Mouse (Mus musculus): ENCODE results near the gene Rcn3. TPM values are rescaled to one million over a fixed set of nuclear protein-coding genes. Genes with fewer than 3 reads are reported as not detected.

Gene Rcn3
- polyA plus RNA-seq, 1 experiment from 2014 or later, result 17.9 TPM

- WGBS (ENCODE audit: insufficient replicate concordance), result 22% methylated on average over 9 of the region's 9 CpGs
- TF ChIP-seq EP300 (IDR thresholded peaks at IDR 0.05; ENCODE audit: low read depth) (no peak), CTCF (IDR thresholded peaks at IDR 0.05; ENCODE audit: low read depth) (peak; percentile 90)
- H3K4me2 ChIP-seq (ENCODE audit: low read depth, low read length), result no peak overlapping the region
- 0 out of 2 replicates have a peak, but pooled peaks have one; percentile 20 for ATAC-seq
- H3K27ac ChIP-seq (ENCODE audit: low read depth), result no peak overlapping the region
- peaks cover 20% of the 10 kb centered on the region for H3K36me3 ChIP-seq (replicated peaks; ENCODE audit: insufficient read depth, low read length)
- no peaks in the 10 kb centered on the region for H3K9me3 ChIP-seq (ENCODE audit: low read length)
- no peak overlapping the region for H3K9ac ChIP-seq (replicated peaks)
- H3K4me3 ChIP-seq (ENCODE audit: low read depth, low read length), result no peak overlapping the region
- H3K4me1 ChIP-seq (ENCODE audit: insufficient read depth), result peaks cover 9% of the 10 kb centered on the region; the same call in 1 of the 2 replicates
- no peaks in the 10 kb centered on the region for H3K27me3 ChIP-seq (ENCODE audit: insufficient read depth, low read length)
- DNase-seq, result peak; percentile 79
Measured at GRCm38 (mm10) chr7:45078513-45078912, 13.5 kb downstream of the Rcn3 start.

GRCm38 (mm10) chr7:45077829-45078228 is 14.2 kb downstream of the Rcn3 start:
- Histone ChIP-seq H3K36me3 (replicated peaks; ENCODE audit: insufficient read depth, low read length) (peaks cover 20% of the 10 kb centered on the region), H3K9ac (replicated peaks) (no peak overlapping the region), H3K4me1 (ENCODE audit: insufficient read depth) (peaks cover 7% of the 10 kb centered on the region; the same call in 1 of the 2 replicates), H3K27ac (ENCODE audit: low read depth) (no peak overlapping the region), H3K4me2 (ENCODE audit: low read depth, low read length) (no peak overlapping the region), H3K4me3 (ENCODE audit: low read depth, low read length) (no peak overlapping the region), H3K27me3 (ENCODE audit: insufficient read depth, low read length) (no peaks in the 10 kb centered on the region), H3K9me3 (ENCODE audit: low read length) (no peaks in the 10 kb centered on the region)
- WGBS (ENCODE audit: insufficient replicate concordance), result 98% methylated on average over 2 of the region's 2 CpGs
- no peak for DNase-seq
- no peak for ATAC-seq
- TF ChIP-seq EP300 (IDR thresholded peaks at IDR 0.05; ENCODE audit: low read depth) (no peak), CTCF (IDR thresholded peaks at IDR 0.05; ENCODE audit: low read depth) (no peak)

GRCm38 (mm10) chr7:45077322-45077721 is 14.7 kb downstream of the Rcn3 start:
- Histone ChIP-seq H3K27ac (ENCODE audit: low read depth) (no peak overlapping the region), H3K4me2 (ENCODE audit: low read depth, low read length) (no peak overlapping the region), H3K36me3 (replicated peaks; ENCODE audit: insufficient read depth, low read length) (peaks cover 20% of the 10 kb centered on the region), H3K27me3 (ENCODE audit: insufficient read depth, low read length) (no peaks in the 10 kb centered on the region), H3K4me3 (ENCODE audit: low read depth, low read length) (no peak overlapping the region), H3K9ac (replicated peaks) (no peak overlapping the region), H3K9me3 (ENCODE audit: low read length) (no peaks in the 10 kb centered on the region), H3K4me1 (ENCODE audit: insufficient read depth) (0 out of 2 replicates have a peak, but pooled peaks cover 4% of the 10 kb centered on the region)
- WGBS (ENCODE audit: insufficient replicate concordance), result 92% methylated on average over 14 of the region's 14 CpGs
- DNase-seq, result no peak
- TF ChIP-seq CTCF (IDR thresholded peaks at IDR 0.05; ENCODE audit: low read depth) (no peak), EP300 (IDR thresholded peaks at IDR 0.05; ENCODE audit: low read depth) (no peak)
- ATAC-seq, result no peak

GRCm38 (mm10) chr7:45076501-45076900 is 15.5 kb downstream of the Rcn3 start:
- DNase-seq, result no peak
- no peaks in the 10 kb centered on the region for H3K27me3 ChIP-seq (ENCODE audit: insufficient read depth, low read length)
- no peaks in the 10 kb centered on the region for H3K9me3 ChIP-seq (ENCODE audit: low read length)
- ATAC-seq, result no peak
- WGBS (ENCODE audit: insufficient replicate concordance), result 87% methylated on average over 30 of the region's 30 CpGs
- H3K4me1 ChIP-seq (ENCODE audit: insufficient read depth), result 0 out of 2 replicates have a peak, but pooled peaks cover 4% of the 10 kb centered on the region
- TF ChIP-seq EP300 (IDR thresholded peaks at IDR 0.05; ENCODE audit: low read depth) (no peak), CTCF (IDR thresholded peaks at IDR 0.05; ENCODE audit: low read depth) (no peak)
- no peak overlapping the region for H3K4me2 ChIP-seq (ENCODE audit: low read depth, low read length)
- no peak overlapping the region for H3K4me3 ChIP-seq (ENCODE audit: low read depth, low read length)
- no peak overlapping the region for H3K27ac ChIP-seq (ENCODE audit: low read depth)
- H3K9ac ChIP-seq (replicated peaks), result no peak overlapping the region
- peaks cover 20% of the 10 kb centered on the region for H3K36me3 ChIP-seq (replicated peaks; ENCODE audit: insufficient read depth, low read length)

DNA sequence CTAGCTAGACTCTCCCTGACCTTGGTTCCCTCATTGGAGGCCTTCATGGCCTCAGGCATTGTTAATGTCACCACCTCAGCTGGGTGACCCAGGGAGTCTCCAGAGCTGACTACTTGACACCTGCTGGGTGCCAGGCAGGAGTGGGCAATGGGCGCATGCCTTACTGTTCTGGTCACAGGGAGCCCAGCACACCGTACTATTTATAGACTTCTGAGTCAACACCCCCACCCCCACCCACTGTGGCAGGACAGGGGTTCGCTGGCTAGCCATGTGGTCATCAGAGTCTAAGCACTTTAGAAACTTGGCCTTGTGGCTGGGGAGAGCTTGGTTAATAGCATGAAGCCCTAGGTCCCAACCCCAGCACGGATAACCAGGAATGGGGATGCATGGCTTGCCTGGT is 16.6 kb downstream of the Rcn3 start:
- 63% methylated on average over 4 of the region's 4 CpGs for WGBS (ENCODE audit: insufficient replicate concordance)

GRCm38 (mm10) chr7:45073949-45074348 is 18.1 kb downstream of the Rcn3 start:
- no peaks in the 10 kb centered on the region for H3K27me3 ChIP-seq (ENCODE audit: insufficient read depth, low read length)
- no peak overlapping the region for H3K27ac ChIP-seq (ENCODE audit: low read depth)
- no peak overlapping the region for H3K9ac ChIP-seq (replicated peaks)
- TF ChIP-seq CTCF (IDR thresholded peaks at IDR 0.05; ENCODE audit: low read depth) (no peak), EP300 (IDR thresholded peaks at IDR 0.05; ENCODE audit: low read depth) (no peak)
- DNase-seq (no peak), ATAC-seq (no peak)
- no peak overlapping the region for H3K4me2 ChIP-seq (ENCODE audit: low read depth, low read length)
- 0 out of 2 replicates have a peak, but pooled peaks cover 4% of the 10 kb centered on the region for H3K4me1 ChIP-seq (ENCODE audit: insufficient read depth)
- H3K9me3 ChIP-seq (ENCODE audit: low read length), result no peaks in the 10 kb centered on the region
- peaks cover 20% of the 10 kb centered on the region for H3K36me3 ChIP-seq (replicated peaks; ENCODE audit: insufficient read depth, low read length)
- H3K4me3 ChIP-seq (ENCODE audit: low read depth, low read length), result no peak overlapping the region
- 77% methylated on average over 12 of the region's 12 CpGs for WGBS (ENCODE audit: insufficient replicate concordance)

More for the DNA sequence above, 16.6 kb downstream of the Rcn3 start:
- no peak overlapping the region for H3K4me2 ChIP-seq (ENCODE audit: low read depth, low read length)
- H3K27ac ChIP-seq (ENCODE audit: low read depth), result no peak overlapping the region
- no peak for TF ChIP-seq EP300 (IDR thresholded peaks at IDR 0.05; ENCODE audit: low read depth)
- no peak for TF ChIP-seq CTCF (IDR thresholded peaks at IDR 0.05; ENCODE audit: low read depth)
- peaks cover 20% of the 10 kb centered on the region for H3K36me3 ChIP-seq (replicated peaks; ENCODE audit: insufficient read depth, low read length)
- no peak overlapping the region for H3K4me3 ChIP-seq (ENCODE audit: low read depth, low read length)
- no peaks in the 10 kb centered on the region for H3K9me3 ChIP-seq (ENCODE audit: low read length)
- H3K9ac ChIP-seq (replicated peaks), result no peak overlapping the region
- DNase-seq (no peak), ATAC-seq (peak; percentile 67)
- no peaks in the 10 kb centered on the region for H3K27me3 ChIP-seq (ENCODE audit: insufficient read depth, low read length)
- H3K4me1 ChIP-seq (ENCODE audit: insufficient read depth), result 0 out of 2 replicates have a peak, but pooled peaks cover 4% of the 10 kb centered on the region

All from liver, postnatal 0 days (tissue).